Mouse (Mus musculus): ENCODE measurements around the gene Susd3. TPM values are rescaled to one million over a fixed set of nuclear protein-coding genes. Genes with fewer than 3 reads are reported as not detected.

Susd3 gene
- polyA plus RNA-seq, 1 experiment from 2014 or later = 0.66 TPM

DNA sequence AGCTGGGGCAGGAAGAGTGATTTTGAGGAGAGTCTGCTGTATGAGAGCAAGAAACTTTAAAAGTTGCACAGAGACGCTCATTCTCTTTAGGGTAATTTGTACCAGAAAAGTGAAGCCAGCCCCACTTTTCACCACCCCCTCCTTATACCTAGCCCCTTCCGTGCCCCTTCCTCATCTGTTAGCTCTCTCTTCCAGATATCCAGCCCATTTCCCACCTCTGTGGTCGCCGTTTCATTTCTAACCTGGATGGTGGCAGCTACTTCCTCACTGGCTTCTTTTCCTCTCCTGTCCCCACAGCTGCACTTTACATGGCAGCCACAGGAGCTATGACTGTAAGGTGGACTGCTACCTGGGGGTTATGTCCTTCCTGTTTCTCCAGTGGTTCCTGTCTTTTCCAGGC lies 29.1 kb downstream of the Susd3 start:
- Histone ChIP-seq H3K4me3 (no peak overlapping the region), H3K36me3 (ENCODE audit: poor library complexity, severe bottlenecking) (no peaks in the 10 kb centered on the region), H3K9ac (no peak overlapping the region), H3K9me3 (replicated peaks) (0 out of 2 replicates have a peak, but pooled peaks cover 2% of the 10 kb centered on the region), H3K27ac (no peak overlapping the region), H3K27me3 (peaks cover 21% of the 10 kb centered on the region), H3K4me2 (no peak overlapping the region), H3K4me1 (peaks cover 15% of the 10 kb centered on the region)
- no peak for ATAC-seq
- 82% methylated on average over 4 of the region's 4 CpGs for WGBS

DNA sequence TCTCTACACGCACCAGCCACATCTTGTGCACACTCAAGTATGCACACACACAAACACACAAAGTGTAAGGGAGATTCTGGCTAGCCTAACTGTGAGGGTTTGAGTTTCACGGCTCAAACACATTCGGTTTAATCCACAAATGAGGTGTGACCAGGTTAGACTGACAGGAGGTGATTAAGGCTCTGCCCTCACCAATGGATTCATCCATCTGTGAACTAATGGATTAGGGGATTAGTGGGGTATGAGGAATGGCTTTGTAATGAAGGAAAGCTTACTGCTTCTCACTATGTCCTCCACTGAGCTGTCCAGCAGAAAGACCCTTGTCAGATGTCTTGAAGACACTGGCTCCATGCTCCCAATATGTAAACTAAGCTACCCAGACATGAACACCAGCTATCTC lies 29.9 kb downstream of the Susd3 start:
- Histone ChIP-seq H3K4me1 (peaks cover 22% of the 10 kb centered on the region), H3K9me3 (replicated peaks) (0 out of 2 replicates have a peak, but pooled peaks cover 2% of the 10 kb centered on the region), H3K4me2 (no peak overlapping the region), H3K27me3 (peaks cover 21% of the 10 kb centered on the region), H3K9ac (no peak overlapping the region), H3K27ac (no peak overlapping the region), H3K36me3 (ENCODE audit: poor library complexity, severe bottlenecking) (no peaks in the 10 kb centered on the region), H3K4me3 (no peak overlapping the region)
- no peak for ATAC-seq
- WGBS = 13% methylated on average over 3 of the region's 3 CpGs

- 54% methylated on average over 9 of the region's 9 CpGs for WGBS
- Histone ChIP-seq H3K9me3 (replicated peaks) (0 out of 2 replicates have a peak, but pooled peaks cover 2% of the 10 kb centered on the region), H3K4me3 (no peak overlapping the region), H3K4me2 (0 out of 2 replicates have a peak overlapping the region, but pooled peaks have one; percentile 92), H3K4me1 (peaks cover 35% of the 10 kb centered on the region), H3K27ac (no peak overlapping the region), H3K36me3 (ENCODE audit: poor library complexity, severe bottlenecking) (no peaks in the 10 kb centered on the region), H3K9ac (no peak overlapping the region), H3K27me3 (peaks cover 21% of the 10 kb centered on the region)
- ATAC-seq = no peak
Measured at GRCm38 (mm10) chr13:49216808-49217561, 31.5 kb downstream of the Susd3 start.

GRCm38 (mm10) chr13:49216220-49216552 lies 32.3 kb downstream of the Susd3 start:
- no peak; the same call in 1 of the 2 replicates for ATAC-seq
- peak overlapping the region; percentile 75 for H3K4me3 ChIP-seq
- peak overlapping the region; percentile 73 for H3K9ac ChIP-seq

GRCm38 (mm10) chr13:49215504-49216219 lies 32.8 kb downstream of the Susd3 start, which contains the start of gene Card19:
Gene Card19, minus strand, starts transcription at chr13:49216037.
- H3K27me3 ChIP-seq = peaks cover 21% of the 10 kb centered on the region
- WGBS = under 1% methylated on average over 78 of the region's 78 CpGs
- no peaks in the 10 kb centered on the region for H3K9me3 ChIP-seq (replicated peaks)
- peak within 1 kb of the TSS; percentile 73 for H3K9ac ChIP-seq
- H3K4me3 ChIP-seq = peak within 1 kb of the TSS; percentile 75
- ATAC-seq = peak; percentile 89
- H3K27ac ChIP-seq = no peak within 1 kb of the TSS
- peaks cover 44% of the 10 kb centered on the region for H3K4me1 ChIP-seq
- no peaks in the 10 kb centered on the region for H3K36me3 ChIP-seq (ENCODE audit: poor library complexity, severe bottlenecking)
- peak within 1 kb of the TSS; percentile 92 for H3K4me2 ChIP-seq

More at GRCm38 (mm10) chr13:49216220-49216552, 32.3 kb downstream of the Susd3 start:
- peak overlapping the region; percentile 92 for H3K4me2 ChIP-seq
- H3K27me3 ChIP-seq = peaks cover 21% of the 10 kb centered on the region
- H3K36me3 ChIP-seq (ENCODE audit: poor library complexity, severe bottlenecking) = no peaks in the 10 kb centered on the region
- peaks cover 43% of the 10 kb centered on the region for H3K4me1 ChIP-seq
- no peak overlapping the region for H3K27ac ChIP-seq
- WGBS = 3% methylated on average over 17 of the region's 17 CpGs
- H3K9me3 ChIP-seq (replicated peaks) = 0 out of 2 replicates have a peak, but pooled peaks cover 2% of the 10 kb centered on the region

DNA sequence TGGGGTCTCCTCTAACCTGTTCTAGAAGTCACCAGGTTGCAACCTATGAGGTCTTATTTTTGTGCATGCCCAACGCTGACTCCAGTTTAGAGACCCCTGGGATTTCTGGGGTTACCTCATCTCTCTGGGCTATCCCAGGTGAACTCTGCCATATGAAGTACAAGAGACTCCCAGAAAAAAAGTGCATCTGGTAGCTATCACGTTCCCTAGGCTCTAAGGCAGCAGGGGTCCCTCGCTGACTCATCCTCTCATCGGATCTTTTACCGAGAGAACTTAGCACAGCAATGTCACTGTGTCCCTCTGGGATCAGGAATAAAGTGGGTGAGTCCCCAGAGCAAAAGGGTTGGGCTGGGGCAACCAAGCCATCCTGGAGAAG lies 33.4 kb downstream of the Susd3 start:
- Histone ChIP-seq H3K27me3 (peaks cover 21% of the 10 kb centered on the region), H3K36me3 (ENCODE audit: poor library complexity, severe bottlenecking) (no peaks in the 10 kb centered on the region), H3K4me3 (peak overlapping the region; percentile 75), H3K27ac (no peak overlapping the region), H3K9me3 (replicated peaks) (no peaks in the 10 kb centered on the region), H3K4me2 (peak overlapping the region; percentile 92), H3K4me1 (peaks cover 44% of the 10 kb centered on the region), H3K9ac (peak overlapping the region; percentile 73)
- no peak; the same call in none of the 2 replicates for ATAC-seq
- WGBS = 13% methylated on average over 5 of the region's 5 CpGs

DNA sequence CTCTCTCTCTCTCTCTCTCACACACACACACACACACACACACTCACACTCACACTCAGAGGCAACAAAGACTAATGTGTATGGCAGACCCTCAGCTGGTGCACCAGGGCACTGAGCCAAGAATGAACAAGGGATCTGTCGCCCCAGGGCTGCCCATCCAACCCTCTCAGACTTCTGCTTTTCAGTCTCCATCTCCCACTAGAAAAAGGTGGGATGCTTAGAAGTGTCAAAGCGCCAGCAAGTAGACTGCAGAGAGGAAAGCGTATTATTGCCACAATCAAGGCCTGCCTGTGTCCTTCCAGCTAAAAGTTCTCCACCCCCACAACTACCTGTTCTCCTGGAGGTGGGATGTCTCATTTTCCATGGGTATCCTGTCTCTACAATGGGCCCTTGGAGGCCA lies 34.1 kb downstream of the Susd3 start:
- no peaks in the 10 kb centered on the region for H3K36me3 ChIP-seq (ENCODE audit: poor library complexity, severe bottlenecking)
- peaks cover 21% of the 10 kb centered on the region for H3K27me3 ChIP-seq
- no peak overlapping the region for H3K27ac ChIP-seq
- no peaks in the 10 kb centered on the region for H3K9me3 ChIP-seq (replicated peaks)
- peak overlapping the region; percentile 92 for H3K4me2 ChIP-seq
- H3K9ac ChIP-seq = no peak overlapping the region
- no peak for ATAC-seq
- 67% methylated on average over 3 of the region's 3 CpGs for WGBS
- H3K4me3 ChIP-seq = no peak overlapping the region
- peaks cover 44% of the 10 kb centered on the region for H3K4me1 ChIP-seq

DNA sequence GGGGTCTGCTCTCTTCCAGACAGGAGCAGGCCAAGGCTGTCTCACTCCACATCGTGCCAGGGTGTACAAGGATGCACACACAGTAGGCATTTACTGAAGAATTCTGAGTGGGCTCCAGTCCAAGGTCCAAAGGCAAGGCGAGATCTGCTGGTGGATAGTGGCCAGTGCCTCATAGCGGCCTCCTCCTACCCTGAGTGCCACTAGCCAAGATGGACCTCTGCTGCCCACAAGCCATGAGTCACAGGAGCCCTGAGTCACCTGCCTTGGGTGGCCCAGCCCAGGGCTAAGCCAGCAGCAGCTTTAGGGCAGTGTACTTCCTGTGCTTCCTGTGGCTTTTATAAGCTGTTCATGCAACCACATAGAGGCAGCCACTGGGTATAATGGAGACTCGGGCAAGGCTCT lies 35.0 kb downstream of the Susd3 start:
- H3K9me3 ChIP-seq (replicated peaks) = no peaks in the 10 kb centered on the region
- H3K36me3 ChIP-seq (ENCODE audit: poor library complexity, severe bottlenecking) = no peaks in the 10 kb centered on the region
- peaks cover 44% of the 10 kb centered on the region for H3K4me1 ChIP-seq
- WGBS = 57% methylated on average over 4 of the region's 4 CpGs
- peaks cover 21% of the 10 kb centered on the region for H3K27me3 ChIP-seq
- H3K4me3 ChIP-seq = no peak overlapping the region
- 0 out of 2 replicates have a peak overlapping the region, but pooled peaks have one; percentile 48 for H3K27ac ChIP-seq
- no peak for ATAC-seq
- H3K9ac ChIP-seq = no peak overlapping the region
- H3K4me2 ChIP-seq = no peak overlapping the region

- Histone ChIP-seq H3K27ac (no peak overlapping the region), H3K9ac (no peak overlapping the region), H3K4me2 (no peak overlapping the region), H3K4me1 (peaks cover 44% of the 10 kb centered on the region), H3K9me3 (replicated peaks) (no peaks in the 10 kb centered on the region), H3K36me3 (ENCODE audit: poor library complexity, severe bottlenecking) (no peaks in the 10 kb centered on the region), H3K27me3 (peaks cover 19% of the 10 kb centered on the region), H3K4me3 (no peak overlapping the region)
- ATAC-seq = no peak
- 83% methylated on average over 4 of the region's 4 CpGs for WGBS
Measured at GRCm38 (mm10) chr13:49212711-49213500, 35.6 kb downstream of the Susd3 start.

DNA sequence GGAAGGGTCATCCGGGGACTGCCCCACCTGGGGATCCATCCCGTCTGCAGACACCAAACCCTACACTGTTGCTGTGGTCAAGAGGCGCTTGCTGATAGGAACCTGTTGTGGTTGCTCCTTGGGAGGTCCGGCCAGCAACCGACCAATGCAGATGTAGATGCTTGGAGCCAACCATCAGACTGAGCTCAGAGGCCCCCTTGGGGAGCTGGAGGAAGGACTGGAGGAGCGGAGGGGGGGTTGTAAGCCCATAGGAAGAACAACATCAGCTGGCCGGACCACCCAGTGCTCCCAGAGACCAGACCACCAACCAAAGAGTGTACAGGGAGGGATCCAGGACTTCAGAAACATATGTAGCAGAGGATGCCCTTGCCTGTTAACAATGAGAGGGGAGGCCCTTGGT lies 39.2 kb downstream of the Susd3 start:
- H3K4me3 ChIP-seq = no peak overlapping the region
- no peaks in the 10 kb centered on the region for H3K9me3 ChIP-seq (replicated peaks)
- no peak overlapping the region for H3K9ac ChIP-seq
- no peak overlapping the region for H3K4me2 ChIP-seq
- no peaks in the 10 kb centered on the region for H3K27me3 ChIP-seq
- H3K27ac ChIP-seq = no peak overlapping the region
- no peaks in the 10 kb centered on the region for H3K36me3 ChIP-seq (ENCODE audit: poor library complexity, severe bottlenecking)
- no peak for ATAC-seq
- peaks cover 34% of the 10 kb centered on the region for H3K4me1 ChIP-seq
- 64% methylated on average over 7 of the region's 7 CpGs for WGBS

DNA sequence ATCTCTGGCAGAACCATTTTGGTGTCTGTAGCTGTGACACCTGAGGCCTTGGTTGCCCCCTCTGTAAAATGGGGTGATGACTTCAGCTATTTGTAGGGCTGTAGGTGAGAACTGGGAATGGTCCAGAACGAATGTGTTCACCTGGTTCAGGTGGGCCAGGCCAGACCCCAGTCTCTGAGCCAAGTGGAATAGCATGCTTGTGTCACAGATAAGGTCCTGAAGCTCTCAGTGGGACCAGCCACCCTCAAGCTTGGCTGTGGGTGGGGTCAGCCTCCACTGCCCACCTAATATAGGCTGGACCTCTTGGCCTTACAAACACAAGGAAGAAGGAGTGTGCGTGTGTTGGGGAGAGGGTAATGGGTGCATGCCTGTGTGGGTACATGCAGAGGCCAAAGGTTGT lies 42.2 kb downstream of the Susd3 start:
- Histone ChIP-seq H3K4me2 (no peak overlapping the region), H3K4me1 (peaks cover 8% of the 10 kb centered on the region), H3K27ac (no peak overlapping the region), H3K9me3 (replicated peaks) (no peaks in the 10 kb centered on the region), H3K36me3 (ENCODE audit: poor library complexity, severe bottlenecking) (no peaks in the 10 kb centered on the region), H3K4me3 (no peak overlapping the region), H3K27me3 (no peaks in the 10 kb centered on the region), H3K9ac (no peak overlapping the region; the same call in 1 of the 2 replicates)
- no peak for ATAC-seq
- WGBS = 100% methylated on average over 2 of the region's 2 CpGs
